Mouse (Mus musculus): Measurements from ENCODE around the gene Hsf2bp. TPM values are rescaled to one million over a fixed set of nuclear protein-coding genes. Genes with fewer than 3 reads are reported as not detected.

The Hsf2bp gene
- total RNA-seq, 2 experiments from 2014 or later, result 0.76 to 0.83 TPM

GRCm38 (mm10) chr17:32036509-32037438 lies 625 bp upstream of the Hsf2bp start:
- DNase-seq, result peak in 1 of 2 experiments; percentile 23
- intact Hi-C loops (cut with DNase I), result loop anchor here (10.0 kb wide), 1 partner anchor 522 kb away; the partner anchor contains the start of gene Wdr4

DNA sequence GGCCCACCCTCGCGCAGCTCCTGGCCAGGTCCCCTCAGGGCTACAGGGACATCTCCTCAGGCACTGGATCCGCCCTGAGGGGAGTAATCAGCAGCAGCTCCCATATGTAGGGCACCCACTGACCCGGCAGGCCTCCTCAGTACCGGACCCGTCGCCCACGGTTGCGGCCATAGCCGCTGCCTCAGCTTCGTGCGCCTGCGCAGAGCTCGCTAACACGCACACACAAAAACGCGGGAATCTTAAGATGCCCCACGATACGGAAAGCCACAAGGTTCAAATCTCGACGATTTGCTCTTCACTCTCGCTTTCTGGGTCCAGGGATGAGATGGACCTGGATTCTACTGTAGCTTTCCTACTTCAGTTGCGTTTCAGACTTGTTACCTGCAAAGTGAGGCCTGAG lies 1.8 kb downstream of the Hsf2bp start:
- DNase-seq, result no peak
- intact Hi-C loops (cut with DNase I), result loop anchor here (10.0 kb wide), 1 partner anchor 520 kb away; the partner anchor contains the start of gene Wdr4

- intact Hi-C loops (cut with DNase I), result loop anchor here (10.0 kb wide), 1 partner anchor 517 kb away; the partner anchor contains the start of gene Wdr4
Observed at GRCm38 (mm10) chr17:32031684-32032083, 4.5 kb downstream of the Hsf2bp start.

GRCm38 (mm10) chr17:32028301-32028700 lies 7.8 kb downstream of the Hsf2bp start:
- intact Hi-C loops (cut with DNase I), result loop anchor here (5.0 kb wide), 1 partner anchor 179 kb away; no protein-coding TSS in a partner anchor
- DNase-seq, result no peak

More at GRCm38 (mm10) chr17:32031684-32032083, 4.5 kb downstream of the Hsf2bp start:
- DNase-seq, result no peak

- intact Hi-C loops (cut with DNase I), result loop anchor here (1.0 to 5.0 kb wide), 2 partner anchors 46 to 180 kb away; no protein-coding TSS in a partner anchor
- peak in 1 of 2 experiments; percentile 14 for DNase-seq
Observed at GRCm38 (mm10) chr17:32027666-32028065, 8.5 kb downstream of the Hsf2bp start.

- peak; percentile 67 to 74 for DNase-seq
- intact Hi-C loops (cut with DNase I), result loop anchor here (1.0 to 5.0 kb wide), 3 partner anchors 169 to 340 kb away; no protein-coding TSS in a partner anchor
Observed at GRCm38 (mm10) chr17:32025386-32025785, 10.8 kb downstream of the Hsf2bp start.

- intact Hi-C loops (cut with DNase I), result loop anchor here (1.0 to 5.0 kb wide), 3 partner anchors 168 to 339 kb away; no protein-coding TSS in a partner anchor
- no peak for DNase-seq
Observed at GRCm38 (mm10) chr17:32024671-32025073, 11.5 kb downstream of the Hsf2bp start.

DNA sequence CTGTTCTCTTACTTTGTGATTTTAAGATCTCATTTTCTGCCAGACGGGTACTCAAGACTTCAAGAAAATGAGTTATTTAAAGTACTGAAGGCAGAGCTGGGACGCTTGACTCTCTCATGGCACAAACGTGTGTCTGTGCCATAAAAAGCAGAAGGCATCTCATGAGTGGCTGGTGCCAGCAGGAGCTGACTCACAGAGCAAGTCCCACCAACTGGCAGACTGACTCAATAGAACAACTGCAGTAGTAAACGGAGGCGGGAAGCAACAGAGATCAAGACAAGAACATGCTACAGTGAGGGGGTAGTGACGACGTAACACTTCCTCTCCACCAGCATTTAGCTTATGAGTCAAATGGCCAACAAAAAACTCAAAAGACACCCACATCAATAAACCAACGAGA lies 13.1 kb downstream of the Hsf2bp start:
- intact Hi-C loops (cut with DNase I), result loop anchor here (2.0 kb wide), 1 partner anchor 78 kb away; no protein-coding TSS in a partner anchor
- DNase-seq, result no peak

GRCm38 (mm10) chr17:32022551-32022950 lies 13.6 kb downstream of the Hsf2bp start:
- intact Hi-C loops (cut with DNase I), result loop anchor here (2.0 kb wide), 1 partner anchor 78 kb away; no protein-coding TSS in a partner anchor
- no peak for DNase-seq

DNA sequence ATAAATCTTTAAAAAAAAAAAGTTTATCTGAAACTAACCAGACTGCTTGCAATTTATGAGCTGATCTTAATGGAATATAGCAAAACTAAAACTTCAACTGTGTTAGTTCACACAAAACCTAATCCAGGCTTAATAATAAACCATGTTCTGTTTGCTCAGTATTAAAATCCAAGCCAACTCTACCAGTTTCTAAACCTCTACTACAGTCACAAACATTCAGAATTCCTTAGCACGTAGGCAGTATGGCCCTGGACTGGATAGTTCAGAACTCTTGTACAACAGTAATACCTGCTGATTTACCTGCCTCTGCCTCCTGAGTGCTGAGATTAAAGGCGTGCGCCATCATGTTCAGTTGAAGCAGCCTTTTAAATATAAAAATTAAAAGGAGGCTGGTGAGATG lies 14.2 kb downstream of the Hsf2bp start:
- intact Hi-C loops (cut with DNase I), result loop anchor here (2.0 kb wide), 1 partner anchor 77 kb away; no protein-coding TSS in a partner anchor
- DNase-seq, result no peak

GRCm38 (mm10) chr17:32018127-32018894 lies 17.8 kb downstream of the Hsf2bp start:
- DNase-seq, result peak in 1 of 2 experiments; percentile 35
- intact Hi-C loops (cut with DNase I), result no loop called here

DNA sequence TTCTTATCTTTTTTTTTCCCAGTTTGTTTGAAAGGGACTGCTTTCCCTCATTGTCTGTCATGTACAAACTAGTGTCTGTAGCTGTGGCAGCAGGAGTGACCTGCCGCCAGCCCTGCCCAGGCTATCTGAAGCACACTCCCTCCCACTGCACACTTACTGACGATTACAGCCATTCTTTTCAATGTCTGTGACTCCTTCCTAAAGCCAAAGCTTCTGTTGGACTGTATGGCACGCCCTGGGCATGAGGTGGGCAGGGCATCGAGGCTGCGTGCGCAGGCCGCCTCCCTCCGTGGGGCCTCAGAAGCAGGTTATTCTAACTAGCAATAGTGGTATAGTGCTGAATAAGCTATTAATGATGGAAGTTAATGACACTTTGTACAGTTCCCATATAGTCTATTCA lies 19.7 kb downstream of the Hsf2bp start:
- no peak for DNase-seq
- intact Hi-C loops (cut with DNase I), result no loop called here

GRCm38 (mm10) chr17:32013659-32014058 lies 22.5 kb downstream of the Hsf2bp start:
- no peak for DNase-seq
- intact Hi-C loops (cut with DNase I), result no loop called here

GRCm38 (mm10) chr17:32012254-32012653 lies 23.9 kb downstream of the Hsf2bp start:
- DNase-seq, result no peak
- intact Hi-C loops (cut with DNase I), result no loop called here

GRCm38 (mm10) chr17:32011694-32012093 lies 24.5 kb downstream of the Hsf2bp start:
- no peak for DNase-seq
- intact Hi-C loops (cut with DNase I), result no loop called here

- intact Hi-C loops (cut with DNase I), result no loop called here
- no peak for DNase-seq
Observed at GRCm38 (mm10) chr17:32006800-32007199, 29.3 kb downstream of the Hsf2bp start.

DNA sequence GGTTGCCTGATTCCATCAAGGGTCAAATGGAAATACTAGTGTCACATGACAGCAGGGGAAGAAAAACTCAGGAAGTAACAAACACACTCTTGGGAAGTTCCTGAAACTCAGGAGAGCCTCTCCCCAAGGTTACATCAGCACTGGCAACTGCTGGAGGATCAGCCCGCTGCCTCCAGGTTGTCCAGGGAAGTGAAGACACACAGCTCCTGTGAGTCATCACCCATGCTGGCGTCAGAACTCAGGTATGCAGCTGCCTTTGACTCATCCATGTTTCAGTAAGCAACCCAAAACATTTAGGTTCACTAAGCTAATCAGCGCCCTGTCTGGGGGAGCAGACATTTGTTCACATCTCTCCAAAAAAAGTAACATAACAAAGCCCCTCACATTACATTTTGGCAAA lies 32.9 kb downstream of the Hsf2bp start:
- DNase-seq, result no peak
- intact Hi-C loops (cut with DNase I), result no loop called here

GRCm38 (mm10) chr17:31998351-31998750 lies 37.8 kb downstream of the Hsf2bp start:
- intact Hi-C loops (cut with DNase I), result no loop called here
- DNase-seq, result no peak

- no peak for DNase-seq
- intact Hi-C loops (cut with DNase I), result no loop called here
Observed at GRCm38 (mm10) chr17:31996331-31996730, 39.8 kb downstream of the Hsf2bp start.

DNA sequence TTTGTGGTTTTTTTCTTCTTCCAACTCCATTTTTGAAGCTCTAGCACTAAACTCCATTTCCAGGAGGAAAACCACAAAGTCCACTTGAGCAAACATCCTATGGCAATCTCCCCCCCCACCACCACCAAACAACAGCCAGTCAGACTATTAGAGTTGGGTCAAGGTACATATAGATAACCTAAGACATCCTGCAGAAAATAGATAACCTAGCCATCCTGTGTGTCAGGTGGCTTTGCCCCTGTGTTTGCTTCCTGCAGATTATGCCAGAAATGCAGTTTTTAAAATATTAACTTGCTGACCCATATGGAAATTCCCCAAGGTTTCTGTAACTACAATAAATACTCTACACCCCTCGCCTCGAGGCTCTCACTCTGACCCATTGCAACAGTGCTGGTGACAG lies 40.4 kb downstream of the Hsf2bp start:
- no peak for DNase-seq
- intact Hi-C loops (cut with DNase I), result no loop called here
